Mouse (Mus musculus) kidney, embryonic 14.5 days (tissue): ENCODE results near the gene Asna1. TPM values are rescaled to one million over a fixed set of nuclear protein-coding genes. Genes with fewer than 3 reads are reported as not detected.

Source experiments
- ATAC-seq: fragments of 200-750 bp; cut with Nextera tagmentation; 2 replicates; pipeline ENCODE4 v1.8.0; 2017; ENCODE audit warnings: moderate number of reproducible peaks, mild to moderate bottlenecking, moderate TSS enrichment, moderate library complexity; ENCODE audit not compliant: low FRiP score, low TSS enrichment
- H3K27ac ChIP-seq: fragments of 300-500 bp; sonication (generic); 2 replicates; pipeline ENCODE4 v1.5.1; 2014; ENCODE audit warnings: low read depth, mild to moderate bottlenecking, low read length, moderate library complexity, mixed read lengths
- H3K27me3 ChIP-seq: fragments of 300-500 bp; sonication (generic); 2 replicates; pipeline ENCODE4 v1.6.1; 2014; ENCODE audit warnings: mild to moderate bottlenecking, low read length; ENCODE audit not compliant: control insufficient read depth, insufficient read depth
- H3K36me3 ChIP-seq: fragments of 300-500 bp; sonication (generic); 2 replicates; pipeline ENCODE4 v1.6.1; 2014; ENCODE audit warnings: low read length, mixed read lengths; ENCODE audit not compliant: control insufficient read depth, insufficient read depth
- H3K4me1 ChIP-seq: fragments of 300-500 bp; sonication (generic); 2 replicates; pipeline ENCODE4 v1.6.1; 2014; ENCODE audit warnings: low read length, mixed read lengths; ENCODE audit not compliant: control insufficient read depth, insufficient read depth
- H3K4me2 ChIP-seq: fragments of 300-500 bp; sonication (generic); replicated peaks from 2 replicates; pipeline ENCODE4 v1.6.1; 2014; ENCODE audit warnings: low read depth, mild to moderate bottlenecking, low read length
- H3K4me3 ChIP-seq: fragments of 300-500 bp; sonication (generic); 2 replicates; pipeline ENCODE4 v1.5.1; 2014; ENCODE audit warnings: mild to moderate bottlenecking, low read length
- H3K9ac ChIP-seq: fragments of 300-500 bp; sonication (generic); 2 replicates; pipeline ENCODE4 v1.6.1; 2014; ENCODE audit warnings: low read depth, mild to moderate bottlenecking, low read length, moderate library complexity
- H3K9me3 ChIP-seq: fragments of 300-500 bp; sonication (generic); 2 replicates; pipeline ENCODE4 v1.6.1; 2016; ENCODE audit warnings: low read length; ENCODE audit not compliant: control insufficient read depth
- WGBS: fragments of 180-500 bp; shearing (Covaris S2); extraction: QIAGEN DNeasy Blood & Tissue Kit; methylation state at CpG from one replicate; pipeline ENCODE4 v1.1.7; 2014; 5-methylcytosine and 5-hydroxymethylcytosine counted together
- polyA plus RNA-seq: library from polyadenylated mRNA; unstranded; fragments of >200 nt; fragmentation: Nextera tagmentation; extraction: Ambion mirVana; gene quantifications from 2 replicates; pipeline ENCODE4 v1.2.1, GENCODE M21; 2014

Asna1 gene
- polyA plus RNA-seq, 1 experiment from 2014 or later = 109 TPM

GRCm38 (mm10) chr8:85036718-85037365 is 11.8 kb upstream of the Asna1 start, which contains the start of gene Tnpo2:
Gene Tnpo2 (plus strand): TSS chr8:85036915.
- peak within 1 kb of the TSS; percentile 86 for H3K4me2 ChIP-seq
- H3K9me3 ChIP-seq = no peaks in the 10 kb centered on the region
- ATAC-seq = peak; percentile 92
- WGBS = under 1% methylated on average over 59 of the region's 59 CpGs
- peak within 1 kb of the TSS; percentile 89 for H3K4me3 ChIP-seq
- peaks cover 38% of the 10 kb centered on the region for H3K36me3 ChIP-seq
- no peaks in the 10 kb centered on the region for H3K27me3 ChIP-seq
- H3K27ac ChIP-seq = peak within 1 kb of the TSS; percentile 96
- H3K4me1 ChIP-seq = peaks cover 13% of the 10 kb centered on the region; the same call in 1 of the 2 replicates
- H3K9ac ChIP-seq = peak within 1 kb of the TSS; percentile 84

- peak overlapping the region; percentile 84 for H3K9ac ChIP-seq
- peak; percentile 30; the same call in 1 of the 2 replicates for ATAC-seq
Measured at GRCm38 (mm10) chr8:85036381-85036717, 11.3 kb upstream of the Asna1 start.

GRCm38 (mm10) chr8:85035728-85036310 is 10.7 kb upstream of the Asna1 start:
- peaks cover 37% of the 10 kb centered on the region for H3K36me3 ChIP-seq
- peaks cover 13% of the 10 kb centered on the region; the same call in 1 of the 2 replicates for H3K4me1 ChIP-seq
- H3K4me2 ChIP-seq = peak overlapping the region; percentile 84
- H3K9me3 ChIP-seq = no peaks in the 10 kb centered on the region
- ATAC-seq = no peak
- peak overlapping the region; percentile 84 for H3K9ac ChIP-seq
- H3K4me3 ChIP-seq = peak overlapping the region; percentile 89
- peak overlapping the region; percentile 96 for H3K27ac ChIP-seq
- no peaks in the 10 kb centered on the region for H3K27me3 ChIP-seq
- 1% methylated on average over 15 of the region's 15 CpGs for WGBS

More at GRCm38 (mm10) chr8:85036381-85036717, 11.3 kb upstream of the Asna1 start:
- Histone ChIP-seq H3K4me2 (peak overlapping the region; percentile 84), H3K4me3 (peak overlapping the region; percentile 89), H3K27ac (peak overlapping the region; percentile 96), H3K4me1 (peaks cover 13% of the 10 kb centered on the region; the same call in 1 of the 2 replicates), H3K9me3 (no peaks in the 10 kb centered on the region), H3K27me3 (no peaks in the 10 kb centered on the region), H3K36me3 (peaks cover 38% of the 10 kb centered on the region)
- 0% methylated on average over 9 of the region's 9 CpGs for WGBS

GRCm38 (mm10) chr8:85035165-85035727 is 10.2 kb upstream of the Asna1 start:
- peak overlapping the region; percentile 84 for H3K9ac ChIP-seq
- peak overlapping the region; percentile 84 for H3K4me2 ChIP-seq
- H3K36me3 ChIP-seq = peaks cover 36% of the 10 kb centered on the region
- H3K9me3 ChIP-seq = no peaks in the 10 kb centered on the region
- ATAC-seq = no peak
- H3K27ac ChIP-seq = peak overlapping the region; percentile 96
- H3K4me3 ChIP-seq = peak overlapping the region; percentile 89
- peaks cover 13% of the 10 kb centered on the region; the same call in 1 of the 2 replicates for H3K4me1 ChIP-seq
- WGBS = 5% methylated on average over 12 of the region's 12 CpGs
- no peaks in the 10 kb centered on the region for H3K27me3 ChIP-seq

DNA sequence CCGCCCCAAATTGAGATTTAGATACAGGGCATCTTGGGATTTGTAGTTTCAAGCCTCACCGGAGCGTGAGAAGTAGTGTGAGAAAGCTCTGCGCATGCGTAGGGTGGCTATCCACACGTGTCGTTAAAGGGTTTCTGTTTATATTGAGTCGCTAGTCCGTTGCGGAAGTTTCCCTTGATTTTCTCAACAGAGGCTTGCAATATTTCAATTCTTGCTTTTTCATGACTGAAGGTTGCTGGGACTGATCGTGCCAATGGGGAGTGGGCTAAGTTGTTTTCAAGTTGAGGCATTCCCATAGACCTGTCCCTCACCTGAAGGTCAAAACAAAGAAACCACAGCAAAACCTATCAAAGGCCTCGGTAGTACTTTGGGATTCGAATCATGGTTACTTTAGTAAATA is 9.7 kb upstream of the Asna1 start:
- ATAC-seq = no peak
- H3K4me1 ChIP-seq = peaks cover 13% of the 10 kb centered on the region; the same call in 1 of the 2 replicates
- H3K27me3 ChIP-seq = no peaks in the 10 kb centered on the region
- H3K9ac ChIP-seq = peak overlapping the region; percentile 84
- peaks cover 36% of the 10 kb centered on the region for H3K36me3 ChIP-seq
- no peak overlapping the region; the same call in 1 of the 2 replicates for H3K27ac ChIP-seq
- peak overlapping the region; percentile 89 for H3K4me3 ChIP-seq
- H3K4me2 ChIP-seq = peak overlapping the region; percentile 84
- WGBS = 3% methylated on average over 13 of the region's 13 CpGs
- H3K9me3 ChIP-seq = no peaks in the 10 kb centered on the region

- peaks cover 13% of the 10 kb centered on the region for H3K4me1 ChIP-seq
- no peak for ATAC-seq
Measured at GRCm38 (mm10) chr8:85033867-85034266, 8.8 kb upstream of the Asna1 start.

GRCm38 (mm10) chr8:85032622-85033311 is 7.7 kb upstream of the Asna1 start:
- Histone ChIP-seq H3K36me3 (peaks cover 42% of the 10 kb centered on the region), H3K4me1 (peaks cover 19% of the 10 kb centered on the region), H3K4me2 (no peak overlapping the region), H3K4me3 (no peak overlapping the region), H3K9me3 (no peaks in the 10 kb centered on the region), H3K27me3 (no peaks in the 10 kb centered on the region), H3K27ac (no peak overlapping the region), H3K9ac (no peak overlapping the region)
- no peak for ATAC-seq
- 83% methylated on average over 4 of the region's 4 CpGs for WGBS

More at GRCm38 (mm10) chr8:85033867-85034266, 8.8 kb upstream of the Asna1 start:
- H3K27me3 ChIP-seq = no peaks in the 10 kb centered on the region
- no peak overlapping the region for H3K4me2 ChIP-seq
- WGBS = 71% methylated on average over 1 of the region's 1 CpGs
- no peak overlapping the region for H3K9ac ChIP-seq
- H3K36me3 ChIP-seq = peaks cover 42% of the 10 kb centered on the region
- no peak overlapping the region for H3K4me3 ChIP-seq
- no peaks in the 10 kb centered on the region for H3K9me3 ChIP-seq
- no peak overlapping the region for H3K27ac ChIP-seq

GRCm38 (mm10) chr8:85029271-85029670 is 4.2 kb upstream of the Asna1 start:
- peak overlapping the region; percentile 100 for H3K4me3 ChIP-seq
- H3K4me1 ChIP-seq = peaks cover 20% of the 10 kb centered on the region
- WGBS = 92% methylated on average over 14 of the region's 14 CpGs
- no peaks in the 10 kb centered on the region for H3K27me3 ChIP-seq
- no peak for ATAC-seq
- peaks cover 42% of the 10 kb centered on the region for H3K36me3 ChIP-seq
- H3K27ac ChIP-seq = no peak overlapping the region
- no peaks in the 10 kb centered on the region for H3K9me3 ChIP-seq
- H3K4me2 ChIP-seq = peak overlapping the region; percentile 94; the same call in 1 of the 2 replicates
- H3K9ac ChIP-seq = 0 out of 2 replicates have a peak overlapping the region, but pooled peaks have one; percentile 12
